Mouse (Mus musculus) limb, embryonic 15.5 days (tissue): ENCODE data around the gene Rreb1. TPM values are rescaled to one million over a fixed set of nuclear protein-coding genes. Genes with fewer than 3 reads are reported as not detected.

Source experiments
- ATAC-seq: fragments of 200-750 bp; cut with Nextera tagmentation; 2 replicates; pipeline ENCODE4 v1.8.0; 2017; ENCODE audit warnings: low read depth, moderate TSS enrichment; ENCODE audit not compliant: insufficient number of reproducible peaks, low FRiP score, low TSS enrichment
- H3K27ac ChIP-seq: fragments of 300-500 bp; sonication (generic); 2 replicates; pipeline ENCODE4 v1.5.1; 2015; ENCODE audit warnings: moderate library complexity, mild to moderate bottlenecking, inconsistent platforms
- H3K27me3 ChIP-seq: fragments of 300-500 bp; sonication (generic); 2 replicates; pipeline ENCODE4 v1.6.1; 2015; ENCODE audit warnings: inconsistent platforms
- H3K36me3 ChIP-seq: fragments of 300-500 bp; sonication (generic); 2 replicates; pipeline ENCODE4 v1.6.1; 2015; ENCODE audit warnings: inconsistent platforms
- H3K4me1 ChIP-seq: fragments of 300-500 bp; sonication (generic); 2 replicates; pipeline ENCODE4 v1.6.1; 2015; ENCODE audit warnings: inconsistent platforms
- H3K4me2 ChIP-seq: fragments of 300-500 bp; sonication (generic); 2 replicates; pipeline ENCODE4 v1.6.1; 2015; ENCODE audit warnings: mild to moderate bottlenecking, inconsistent platforms
- H3K4me3 ChIP-seq: fragments of 300-500 bp; sonication (generic); 2 replicates; pipeline ENCODE4 v1.5.1; 2015; ENCODE audit warnings: mild to moderate bottlenecking, inconsistent platforms
- H3K9ac ChIP-seq: fragments of 300-500 bp; sonication (generic); 2 replicates; pipeline ENCODE4 v1.6.1; 2015; ENCODE audit warnings: inconsistent platforms
- H3K9me3 ChIP-seq: fragments of 300-500 bp; sonication (generic); 2 replicates; pipeline ENCODE4 v1.6.1; 2016; ENCODE audit warnings: inconsistent platforms
- WGBS: fragments of 180-500 bp; shearing (Covaris S2); methylation state at CpG from one replicate; pipeline ENCODE4 v1.1.7; 2015; 5-methylcytosine and 5-hydroxymethylcytosine counted together
- polyA plus RNA-seq: library from polyadenylated mRNA; unstranded; fragments of >200 nt; fragmentation: Nextera tagmentation; extraction: Ambion mirVana; gene quantifications from 2 replicates; pipeline ENCODE4 v1.2.1, GENCODE M21; 2015

Gene Rreb1
- polyA plus RNA-seq, 1 experiment from 2014 or later: 13.5 TPM

DNA sequence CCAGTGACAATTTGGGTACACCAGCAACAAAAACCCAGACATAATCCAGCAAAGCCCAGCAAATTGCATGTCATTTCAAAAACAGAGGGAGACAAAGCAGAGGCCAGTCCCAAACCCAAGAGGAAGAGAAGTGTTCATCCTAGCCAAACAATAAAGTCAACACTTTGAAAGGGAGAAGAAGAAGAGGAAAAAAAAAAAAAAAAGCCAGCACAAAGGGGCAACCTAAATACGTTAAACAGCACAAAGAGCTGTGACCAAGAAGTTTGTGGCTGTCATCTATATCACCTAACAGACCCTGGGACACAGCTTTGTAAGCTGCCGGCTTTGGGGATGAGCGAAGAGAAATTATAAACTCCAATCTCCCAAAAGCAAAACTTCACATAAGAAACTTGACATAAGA is 17.8 kb upstream of the Rreb1 start:
- Histone ChIP-seq H3K9ac (no peak overlapping the region), H3K27ac (no peak overlapping the region), H3K9me3 (no peaks in the 10 kb centered on the region), H3K27me3 (no peaks in the 10 kb centered on the region), H3K4me3 (no peak overlapping the region), H3K4me2 (no peak overlapping the region), H3K36me3 (no peaks in the 10 kb centered on the region), H3K4me1 (peaks cover 6% of the 10 kb centered on the region)
- no peak for ATAC-seq
- WGBS: 77% methylated on average over 3 of the region's 3 CpGs

- Histone ChIP-seq H3K36me3 (no peaks in the 10 kb centered on the region), H3K9ac (no peak overlapping the region), H3K4me3 (no peak overlapping the region), H3K27ac (0 out of 2 replicates have a peak overlapping the region, but pooled peaks have one; percentile 2), H3K4me1 (peaks cover 6% of the 10 kb centered on the region), H3K27me3 (no peaks in the 10 kb centered on the region), H3K4me2 (0 out of 2 replicates have a peak overlapping the region, but pooled peaks have one; percentile 0), H3K9me3 (no peaks in the 10 kb centered on the region)
- ATAC-seq: no peak
- WGBS: 42% methylated on average over 23 of the region's 23 CpGs
Observed at GRCm38 (mm10) chr13:37760957-37761941, 17.0 kb upstream of the Rreb1 start.

- Histone ChIP-seq H3K9me3 (no peaks in the 10 kb centered on the region), H3K4me2 (no peak overlapping the region), H3K4me1 (peaks cover 6% of the 10 kb centered on the region), H3K36me3 (no peaks in the 10 kb centered on the region), H3K4me3 (no peak overlapping the region), H3K27ac (no peak overlapping the region), H3K9ac (no peak overlapping the region), H3K27me3 (no peaks in the 10 kb centered on the region)
- no peak for ATAC-seq
- 60% methylated on average over 9 of the region's 9 CpGs for WGBS
Observed at GRCm38 (mm10) chr13:37763800-37764407, 14.3 kb upstream of the Rreb1 start.

- H3K4me2 ChIP-seq: no peak overlapping the region
- H3K4me1 ChIP-seq: no peaks in the 10 kb centered on the region
- H3K9me3 ChIP-seq: no peaks in the 10 kb centered on the region
- H3K27ac ChIP-seq: no peak overlapping the region
- ATAC-seq: no peak
- no peak overlapping the region for H3K9ac ChIP-seq
- no peaks in the 10 kb centered on the region for H3K27me3 ChIP-seq
- H3K4me3 ChIP-seq: no peak overlapping the region
- no peaks in the 10 kb centered on the region for H3K36me3 ChIP-seq
- 32% methylated on average over 1 of the region's 1 CpGs for WGBS
Observed at GRCm38 (mm10) chr13:37769777-37770176, 8.4 kb upstream of the Rreb1 start.

- no peak overlapping the region for H3K27ac ChIP-seq
- no peak overlapping the region for H3K9ac ChIP-seq
- H3K27me3 ChIP-seq: no peaks in the 10 kb centered on the region
- H3K36me3 ChIP-seq: no peaks in the 10 kb centered on the region
- no peak overlapping the region for H3K4me3 ChIP-seq
- H3K4me1 ChIP-seq: peaks cover 11% of the 10 kb centered on the region
- ATAC-seq: no peak
- H3K9me3 ChIP-seq: no peaks in the 10 kb centered on the region
- H3K4me2 ChIP-seq: no peak overlapping the region
Observed at GRCm38 (mm10) chr13:37773476-37773875, 4.7 kb upstream of the Rreb1 start.

GRCm38 (mm10) chr13:37776675-37777074 is 1.5 kb upstream of the Rreb1 start:
- no peak overlapping the region for H3K9ac ChIP-seq
- H3K9me3 ChIP-seq: no peaks in the 10 kb centered on the region
- peaks cover 21% of the 10 kb centered on the region for H3K4me1 ChIP-seq
- no peaks in the 10 kb centered on the region for H3K36me3 ChIP-seq
- no peak overlapping the region for H3K4me2 ChIP-seq
- no peak overlapping the region for H3K4me3 ChIP-seq
- H3K27me3 ChIP-seq: no peaks in the 10 kb centered on the region
- H3K27ac ChIP-seq: no peak overlapping the region
- ATAC-seq: no peak

DNA sequence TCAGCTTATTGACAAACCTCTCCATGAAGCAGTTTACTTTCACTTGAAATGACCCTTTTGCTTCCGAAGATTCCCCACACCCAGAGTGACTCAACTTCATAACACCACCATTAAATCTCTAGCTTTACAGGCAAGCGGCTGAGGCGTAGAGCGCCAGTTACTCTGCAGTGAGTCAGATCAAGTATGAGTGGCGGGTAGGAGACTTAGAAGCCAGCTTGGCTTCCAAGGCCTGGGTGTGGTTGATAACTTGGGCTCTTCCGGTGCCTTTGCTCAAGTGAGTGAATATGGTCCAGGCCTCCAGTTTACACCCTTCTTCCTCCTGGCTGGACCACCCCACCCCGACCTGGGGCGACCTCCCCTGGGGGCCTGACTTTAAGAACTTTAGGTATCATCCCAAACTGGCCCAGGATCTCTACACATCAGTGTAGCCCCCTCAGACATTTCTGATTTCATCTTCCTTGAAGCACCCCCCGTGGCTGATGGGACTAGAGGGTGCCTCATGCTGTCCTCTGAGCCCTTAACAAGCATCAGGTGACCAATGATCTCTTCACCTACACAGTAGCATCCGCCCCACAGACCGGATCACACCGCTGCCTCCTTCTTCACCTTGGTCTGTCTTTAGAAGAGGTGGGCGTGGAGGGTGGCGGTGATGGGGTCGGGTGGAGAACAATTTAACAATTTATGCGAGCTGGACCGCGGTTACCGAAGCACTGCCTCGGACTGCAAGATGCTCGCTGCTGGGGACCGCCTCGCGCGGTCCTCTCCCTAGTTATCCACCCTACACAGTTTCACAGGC is 651 bp upstream of the Rreb1 start:
- peak overlapping the region; percentile 59 for H3K4me3 ChIP-seq
- no peak for ATAC-seq
- H3K9me3 ChIP-seq: no peaks in the 10 kb centered on the region
- peak overlapping the region; percentile 98 for H3K4me2 ChIP-seq
- H3K36me3 ChIP-seq: no peaks in the 10 kb centered on the region
- H3K4me1 ChIP-seq: peaks cover 21% of the 10 kb centered on the region
- H3K27ac ChIP-seq: no peak overlapping the region
- H3K9ac ChIP-seq: peak overlapping the region; percentile 58; the same call in 1 of the 2 replicates
- 23% methylated on average over 25 of the region's 25 CpGs for WGBS
- H3K27me3 ChIP-seq: no peaks in the 10 kb centered on the region

DNA sequence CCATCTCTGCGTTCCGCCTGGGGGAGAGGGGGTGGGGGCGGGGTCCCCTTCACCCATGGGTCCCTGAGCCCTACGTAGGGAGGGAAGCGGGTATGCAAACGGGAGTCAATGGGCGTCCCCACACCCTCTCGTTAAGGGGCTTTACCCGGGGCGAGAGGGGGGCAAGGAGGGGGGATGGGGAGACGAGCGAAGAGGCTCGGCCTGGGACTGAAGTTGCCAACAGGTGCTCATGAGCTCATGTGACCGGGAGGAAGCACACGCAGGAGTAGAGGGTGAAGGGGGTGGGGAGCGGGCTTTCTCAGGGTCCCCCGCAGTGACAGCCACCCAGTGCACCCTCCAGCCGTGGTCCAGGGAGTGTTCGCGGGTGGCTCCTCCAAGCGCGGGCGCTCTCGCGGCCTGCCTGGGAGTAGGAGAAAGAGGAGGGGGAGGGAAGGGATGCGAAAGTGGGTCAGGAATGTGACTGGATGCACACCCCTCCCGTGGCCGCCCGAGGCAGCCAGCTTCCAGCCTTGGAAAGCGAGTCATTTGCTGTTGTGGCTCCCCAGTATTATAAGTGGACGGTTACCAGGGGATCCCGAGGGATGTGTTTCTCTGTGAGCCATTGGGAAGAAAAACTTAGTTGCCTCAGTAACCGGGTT is 513 bp downstream of the Rreb1 start:
- whole genome bisulfite sequencing: under 1% methylated on average over 33 of the region's 33 CpGs
- Histone ChIP-seq H3K27ac (peak overlapping the region; percentile 62), H3K36me3 (no peaks in the 10 kb centered on the region), H3K4me3 (peak overlapping the region; percentile 59), H3K9me3 (no peaks in the 10 kb centered on the region), H3K9ac (peak overlapping the region; percentile 58), H3K4me2 (peak overlapping the region; percentile 98), H3K27me3 (no peaks in the 10 kb centered on the region), H3K4me1 (peaks cover 21% of the 10 kb centered on the region)
- ATAC-seq: peak; percentile 57; the same call in 1 of the 2 replicates

GRCm38 (mm10) chr13:37779251-37779667 is 1.1 kb downstream of the Rreb1 start:
- no peaks in the 10 kb centered on the region for H3K9me3 ChIP-seq
- H3K4me3 ChIP-seq: peak overlapping the region; percentile 59
- ATAC-seq: no peak
- WGBS: 6% methylated on average over 9 of the region's 9 CpGs
- H3K4me2 ChIP-seq: peak overlapping the region; percentile 98
- no peaks in the 10 kb centered on the region for H3K36me3 ChIP-seq
- no peak overlapping the region for H3K27ac ChIP-seq
- H3K9ac ChIP-seq: no peak overlapping the region
- H3K27me3 ChIP-seq: no peaks in the 10 kb centered on the region
- peaks cover 21% of the 10 kb centered on the region for H3K4me1 ChIP-seq

GRCm38 (mm10) chr13:37781557-37781956 is 3.4 kb downstream of the Rreb1 start:
- H3K27ac ChIP-seq: no peak overlapping the region
- no peak overlapping the region for H3K4me3 ChIP-seq
- no peaks in the 10 kb centered on the region for H3K9me3 ChIP-seq
- H3K36me3 ChIP-seq: no peaks in the 10 kb centered on the region
- H3K9ac ChIP-seq: no peak overlapping the region
- peaks cover 21% of the 10 kb centered on the region for H3K4me1 ChIP-seq
- H3K4me2 ChIP-seq: no peak overlapping the region
- WGBS: 70% methylated on average over 2 of the region's 2 CpGs
- ATAC-seq: no peak
- no peaks in the 10 kb centered on the region for H3K27me3 ChIP-seq

DNA sequence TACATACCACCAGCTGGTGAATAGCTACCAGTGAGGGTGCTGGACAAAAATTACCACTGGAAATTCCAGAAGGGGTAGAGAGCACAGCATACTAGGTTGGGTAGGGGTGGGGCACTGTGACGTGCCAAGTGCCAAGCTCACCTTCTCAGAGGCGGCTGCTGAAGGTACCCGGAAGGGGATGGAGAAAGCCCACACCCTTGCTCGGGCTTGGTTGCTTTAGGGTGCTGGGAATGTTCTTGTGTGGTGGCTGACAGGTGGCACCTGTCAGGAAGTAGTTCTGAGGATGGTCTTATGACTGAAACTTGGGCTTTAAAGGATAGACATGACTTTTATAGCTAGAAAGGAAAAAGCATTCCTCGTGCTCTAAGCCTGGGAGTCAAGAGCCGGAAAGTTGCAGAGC is 3.9 kb downstream of the Rreb1 start:
- no peak overlapping the region for H3K9ac ChIP-seq
- no peaks in the 10 kb centered on the region for H3K9me3 ChIP-seq
- H3K27ac ChIP-seq: no peak overlapping the region
- ATAC-seq: no peak
- H3K27me3 ChIP-seq: no peaks in the 10 kb centered on the region
- peaks cover 21% of the 10 kb centered on the region for H3K4me1 ChIP-seq
- 76% methylated on average over 6 of the region's 6 CpGs for WGBS
- no peaks in the 10 kb centered on the region for H3K36me3 ChIP-seq
- no peak overlapping the region for H3K4me2 ChIP-seq
- H3K4me3 ChIP-seq: no peak overlapping the region
